10 mouse cellular contexts compared by ENCODE assay signal in genomic region chr11:118417496-118417895, GRCm38 (mm10). TPM values are rescaled to one million over a fixed set of nuclear protein-coding genes. Genes with fewer than 3 reads are reported as not detected.
DNase-seq lines count a peak whose midpoint lies in the region; ATAC-seq and TF ChIP-seq lines count a peak whose summit lies in the region.
"Had no signal": no experiment of that assay in that cellular context is flagged by ENCODE, and none has a peak within 500 bp of the region (broad histone marks: within the 10 kb centered on the region; RNA-seq: fewer than 3 reads in every experiment).

No protein-coding gene starts in this region.

- peak overlapping the region; percentile 81 for H3K9ac ChIP-seq in embryonic facial prominence, embryonic 12.5 days
- H3K9ac ChIP-seq in hindbrain, postnatal 0 days (replicated peaks; ENCODE audit: low read length) = no peak overlapping the region; the same call in 1 of the 2 replicates
- H3K9ac ChIP-seq in midbrain, embryonic 15.5 days = peak overlapping the region; percentile 94; the same call in 1 of the 2 replicates

- TF ChIP-seq CTCF in kidney, adult 2 months (conservative IDR thresholded peaks at IDR 0.05; ENCODE audit: insufficient read depth, insufficient read length, low read depth, low read length) = no peak
- no peak for TF ChIP-seq CTCF in hindbrain, postnatal 0 days (IDR thresholded peaks at IDR 0.05; ENCODE audit: low read depth)

- peaks cover 57% of the 10 kb centered on the region for H3K4me1 ChIP-seq in kidney, adult 2 months (ENCODE audit: control insufficient read depth, insufficient read depth, low read length)
- H3K4me1 ChIP-seq in embryonic facial prominence, embryonic 12.5 days = peaks cover 21% of the 10 kb centered on the region
- peaks cover 15% of the 10 kb centered on the region; the same call in 1 of the 2 replicates for H3K4me1 ChIP-seq in hindbrain, postnatal 0 days (ENCODE audit: insufficient read depth, low read length)
- peaks cover 34% of the 10 kb centered on the region for H3K4me1 ChIP-seq in midbrain, embryonic 15.5 days

- H3K4me3 ChIP-seq in kidney, adult 2 months (ENCODE audit: insufficient read depth, low read depth, low read length) = peak overlapping the region; percentile 9; the same call in 1 of the 2 replicates
- no peak overlapping the region for H3K4me3 ChIP-seq in embryonic facial prominence, embryonic 12.5 days
- 0 out of 2 replicates have a peak overlapping the region, but pooled peaks have one; percentile 93 for H3K4me3 ChIP-seq in hindbrain, postnatal 0 days (ENCODE audit: low read length)
- peak overlapping the region; percentile 79; the same call in 1 of the 2 replicates for H3K4me3 ChIP-seq in midbrain, embryonic 15.5 days

- H3K36me3 ChIP-seq in kidney, adult 2 months (ENCODE audit: control insufficient read depth, insufficient read depth, low read length) = no peaks in the 10 kb centered on the region
- H3K36me3 ChIP-seq in embryonic facial prominence, embryonic 12.5 days = peaks cover 34% of the 10 kb centered on the region
- no peaks in the 10 kb centered on the region for H3K36me3 ChIP-seq in hindbrain, postnatal 0 days (ENCODE audit: insufficient read depth, low read length)
- no peaks in the 10 kb centered on the region for H3K36me3 ChIP-seq in midbrain, embryonic 15.5 days (replicated peaks)

- H3K9me3 ChIP-seq in embryonic facial prominence, embryonic 12.5 days = no peaks in the 10 kb centered on the region
- H3K9me3 ChIP-seq in hindbrain, postnatal 0 days (ENCODE audit: low read length) = no peaks in the 10 kb centered on the region
- H3K9me3 ChIP-seq in midbrain, embryonic 15.5 days = no peaks in the 10 kb centered on the region

- no peak for DNase-seq in kidney, adult 2 months
- DNase-seq in kidney, postnatal 14 days = no peak
- DNase-seq in hindbrain, postnatal 0 days (ENCODE audit: low spot score) = no peak
- DNase-seq in left cerebral cortex, adult 8-10 months (ENCODE audit: low spot score in 2 of 2) = no peak
- DNase-seq in kidney, postnatal 4 days = no peak
- no peak for DNase-seq in right cerebral cortex, postnatal 25 days
- DNase-seq: kidney, adult 18-20 months had no signal

- TF ChIP-seq POLR2A in kidney, adult 2 months (IDR thresholded peaks at IDR 0.05; ENCODE audit: low read depth, low read length) = no peak

- no peaks in the 10 kb centered on the region for H3K27me3 ChIP-seq in kidney, adult 2 months (replicated peaks; ENCODE audit: control insufficient read depth, insufficient read depth, low read length)
- H3K27me3 ChIP-seq in embryonic facial prominence, embryonic 12.5 days = no peaks in the 10 kb centered on the region
- H3K27me3 ChIP-seq in hindbrain, postnatal 0 days (ENCODE audit: insufficient read depth, low read length) = no peaks in the 10 kb centered on the region
- no peaks in the 10 kb centered on the region; the same call in 1 of the 2 replicates for H3K27me3 ChIP-seq in midbrain, embryonic 15.5 days (replicated peaks)
- H3K27me3 ChIP-seq: Patski had no signal

- 81% methylated on average over 9 of the region's 9 CpGs for WGBS in kidney, adult 2 months
- WGBS in embryonic facial prominence, embryonic 12.5 days = 92% methylated on average over 9 of the region's 9 CpGs
- 92% methylated on average over 9 of the region's 9 CpGs for WGBS in hindbrain, postnatal 0 days
- 93% methylated on average over 9 of the region's 9 CpGs for WGBS in midbrain, embryonic 15.5 days

- ATAC-seq in embryonic facial prominence, embryonic 12.5 days (ENCODE audit: insufficient number of reproducible peaks, insufficient read depth, low FRiP score, low TSS enrichment) = no peak
- ATAC-seq in hindbrain, postnatal 0 days = no peak
- no peak for ATAC-seq in midbrain, embryonic 15.5 days (replicated peaks)
- ATAC-seq: Patski had no signal

- no peak overlapping the region for H3K27ac ChIP-seq in kidney, adult 2 months (ENCODE audit: insufficient read depth, low read depth, low read length)
- no peak overlapping the region for H3K27ac ChIP-seq in embryonic facial prominence, embryonic 12.5 days
- no peak overlapping the region for H3K27ac ChIP-seq in hindbrain, postnatal 0 days
- no peak overlapping the region for H3K27ac ChIP-seq in midbrain, embryonic 15.5 days

- H3K4me2 ChIP-seq in embryonic facial prominence, embryonic 12.5 days (replicated peaks) = peak overlapping the region; percentile 88; the same call in 1 of the 2 replicates
- H3K4me2 ChIP-seq in hindbrain, postnatal 0 days (ENCODE audit: low read depth, low read length) = peak overlapping the region; percentile 98
- peak overlapping the region; percentile 78 for H3K4me2 ChIP-seq in midbrain, embryonic 15.5 days

RNA-seq across cellular contexts. Expression of gene Cant1, which starts 1.4 kb away (rescaled TPM):
- 42.6 and 53.0 TPM in 2 replicates for polyA plus RNA-seq in kidney, adult 2 months (2012; rRNA removed)
- 33.4 and 35.5 TPM in 2 replicates for polyA plus RNA-seq in embryonic facial prominence, embryonic 12.5 days (2016; fragmentation: Nextera tagmentation; extraction: Ambion mirVana)
- 47.9 and 51.7 TPM in 2 replicates for total RNA-seq in hindbrain, postnatal 0 days (2014; rRNA removed)
- 24.7 and 25.8 TPM in 2 replicates for polyA plus RNA-seq in hindbrain, postnatal 0 days (2015; fragmentation: Nextera tagmentation; extraction: Ambion mirVana)
- polyA plus RNA-seq in midbrain, embryonic 15.5 days (2015; fragmentation: Nextera tagmentation; extraction: Ambion mirVana) = 30.6 and 35.1 TPM in 2 replicates
- 10 to 100 TPM; 36.6 to 40.3 (median 38.8) TPM for total RNA-seq in left cerebral cortex, adult 8-10 months (2022)

RNA-seq across cellular contexts. Expression of gene C1qtnf1, which starts 10.5 kb away (rescaled TPM):
- polyA plus RNA-seq in kidney, adult 2 months (2012; rRNA removed) = 22.8 and 24.2 TPM in 2 replicates
- 5.7 and 6.7 TPM in 2 replicates for polyA plus RNA-seq in embryonic facial prominence, embryonic 12.5 days (2016; fragmentation: Nextera tagmentation; extraction: Ambion mirVana)
- total RNA-seq in hindbrain, postnatal 0 days (2014; rRNA removed) = 5.4 TPM in 2 replicates
- polyA plus RNA-seq in hindbrain, postnatal 0 days (2015; fragmentation: Nextera tagmentation; extraction: Ambion mirVana) = 3.5 and 4.3 TPM in 2 replicates
- polyA plus RNA-seq in midbrain, embryonic 15.5 days (2015; fragmentation: Nextera tagmentation; extraction: Ambion mirVana) = 4.2 and 4.3 TPM in 2 replicates
- total RNA-seq in left cerebral cortex, adult 8-10 months (2022) = 1 to 10 TPM; 4.4 to 5.3 (median 4.9) TPM

RNA-seq across cellular contexts. Expression of gene Lgals3bp, which starts 15.6 kb away (rescaled TPM):
- 360 and 363 TPM in 2 replicates for polyA plus RNA-seq in kidney, adult 2 months (2012; rRNA removed)
- polyA plus RNA-seq in embryonic facial prominence, embryonic 12.5 days (2016; fragmentation: Nextera tagmentation; extraction: Ambion mirVana) = 1.4 and 2.7 TPM in 2 replicates
- total RNA-seq in hindbrain, postnatal 0 days (2014; rRNA removed) = 25.5 and 30.6 TPM in 2 replicates
- polyA plus RNA-seq in hindbrain, postnatal 0 days (2015; fragmentation: Nextera tagmentation; extraction: Ambion mirVana) = 15.4 and 18.5 TPM in 2 replicates
- 5.1 and 6.7 TPM in 2 replicates for polyA plus RNA-seq in midbrain, embryonic 15.5 days (2015; fragmentation: Nextera tagmentation; extraction: Ambion mirVana)
- total RNA-seq in left cerebral cortex, adult 8-10 months (2022) = 10 to 100 TPM; 20.8 to 62.8 (median 36.9) TPM

RNA-seq across cellular contexts. Expression of gene Engase, which starts 59.1 kb away (rescaled TPM):
- polyA plus RNA-seq in kidney, adult 2 months (2012; rRNA removed) = 10.5 and 12.3 TPM in 2 replicates
- polyA plus RNA-seq in embryonic facial prominence, embryonic 12.5 days (2016; fragmentation: Nextera tagmentation; extraction: Ambion mirVana) = 7.1 and 8.9 TPM in 2 replicates
- 9.0 and 20.7 TPM in 2 replicates for total RNA-seq in hindbrain, postnatal 0 days (2014; rRNA removed)
- polyA plus RNA-seq in hindbrain, postnatal 0 days (2015; fragmentation: Nextera tagmentation; extraction: Ambion mirVana) = 6.5 and 7.0 TPM in 2 replicates
- polyA plus RNA-seq in midbrain, embryonic 15.5 days (2015; fragmentation: Nextera tagmentation; extraction: Ambion mirVana) = 6.6 and 8.2 TPM in 2 replicates
- 10 to 100 TPM; 12.6 to 18.2 (median 15.3) TPM for total RNA-seq in left cerebral cortex, adult 8-10 months (2022)

Comparison
In these comparisons a context has a peak if more than half of its experiments do, and no peak if none do; other contexts are left out.
1. RNA of gene Lgals3bp, which starts 15.6 kb away (polyA plus RNA-seq): 360 to 363 TPM in kidney, adult 2 months; 15.4 to 18.5 TPM in hindbrain, postnatal 0 days, 5.1 to 6.7 TPM in midbrain, embryonic 15.5 days and 1.4 to 2.7 TPM in embryonic facial prominence, embryonic 12.5 days; every median in the first group is over 10 times any median in the second.
2. Peak in every context shown above with its lines, with median percentiles within 50 percentile points of each other: H3K4me2 ChIP-seq.